Mouse (Mus musculus) embryonic fibroblast, embryonic 13.5 days (primary cell): Measurements from ENCODE around the gene Ccdc162.

Experiments used
- CTCF ChIP-seq: IDR thresholded peaks from 2 replicates; pipeline ENCODE4 v1.5.1; 2011; ENCODE audit warnings: mild to moderate bottlenecking, control low read depth, low read length, moderate library complexity, borderline replicate concordance; ENCODE audit not compliant: insufficient read depth
- POLR2A ChIP-seq: IDR thresholded peaks from 2 replicates; pipeline ENCODE4 v1.6.1; 2011; ENCODE audit warnings: low read depth, mild to moderate bottlenecking, control low read depth, low read length, moderate library complexity

DNA sequence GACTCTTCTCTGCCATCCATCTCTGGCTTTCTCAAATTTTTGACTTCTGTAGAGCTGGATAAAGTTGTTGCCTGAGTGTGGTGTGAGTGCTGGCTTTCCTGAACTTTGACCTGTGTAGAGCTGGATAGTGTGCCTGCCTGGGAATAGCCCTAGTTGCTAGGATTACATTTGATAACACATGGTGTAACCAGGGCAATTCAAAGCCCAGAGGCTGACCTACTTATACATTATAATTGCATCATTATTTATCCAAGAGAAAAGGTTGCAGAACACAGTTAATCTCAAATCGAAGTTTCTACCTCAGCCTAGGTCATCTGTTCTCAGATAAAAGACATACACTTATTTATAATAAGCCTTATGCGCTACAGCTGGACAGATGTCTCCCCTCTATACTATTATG lies 127.8 kb downstream of the Ccdc162 start:
- TF ChIP-seq POLR2A (no peak), CTCF (no peak)
